Mouse (Mus musculus) thymus, postnatal 0 days (tissue): ENCODE data around the gene Raver2. TPM values are rescaled to one million over a fixed set of nuclear protein-coding genes. Genes with fewer than 3 reads are reported as not detected.

Source experiments
- DNase-seq: peaks from one replicate; pipeline ENCODE4 v3.0.0-alpha.2; 2015; ENCODE audit warnings: low spot score
- polyA plus RNA-seq: library from polyadenylated mRNA; unstranded; fragments of >200 nt; fragmentation: Nextera tagmentation; extraction: Ambion mirVana; gene quantifications from 2 replicates; pipeline ENCODE4 v1.2.1, GENCODE M21; 2015

Raver2 gene
- polyA plus RNA-seq, 1 experiment from 2014 or later, result 5.7 TPM

- DNase-seq, result no peak
These were observed 104.0 kb downstream of the Raver2 start for GRCm38 (mm10) chr4:101172738-101173137.

DNA sequence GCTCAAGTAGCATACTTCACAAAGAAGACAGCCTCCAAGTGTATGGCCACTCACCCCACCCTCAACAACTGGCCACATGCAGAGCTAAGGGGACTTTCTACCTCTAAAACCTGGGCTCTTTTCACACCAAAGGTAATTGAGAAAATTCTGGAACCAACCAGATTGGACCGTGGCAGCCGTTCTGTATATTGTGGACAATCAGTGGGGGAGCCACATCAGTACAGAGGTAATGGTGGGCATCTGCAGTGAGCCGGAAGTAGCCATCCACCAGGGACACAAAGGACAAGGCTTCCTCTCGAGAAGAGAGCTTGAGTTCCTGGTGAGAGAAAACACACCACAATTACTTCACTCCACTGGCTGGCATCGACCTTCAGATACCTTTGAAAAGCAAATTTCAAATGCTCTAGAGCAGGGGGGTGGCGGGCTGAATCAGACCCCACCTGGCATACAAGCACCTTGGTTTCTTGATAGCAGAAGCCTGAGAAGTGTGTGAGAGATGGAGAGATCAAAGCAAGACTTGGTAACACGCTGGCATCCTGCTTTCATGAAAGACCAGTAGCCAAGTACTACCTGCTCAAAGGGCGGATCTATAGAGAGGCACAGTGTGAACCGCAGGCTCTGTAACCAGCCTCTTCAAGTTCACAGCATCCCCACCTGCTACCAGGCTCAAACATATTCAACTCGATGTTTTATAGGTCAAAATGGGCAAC lies 106.3 kb downstream of the Raver2 start:
- DNase-seq, result peak; percentile 74

- no peak for DNase-seq
These were observed 107.3 kb downstream of the Raver2 start for GRCm38 (mm10) chr4:101176123-101176522.

- no peak for DNase-seq
These were observed 109.0 kb downstream of the Raver2 start for GRCm38 (mm10) chr4:101177796-101178195.

DNA sequence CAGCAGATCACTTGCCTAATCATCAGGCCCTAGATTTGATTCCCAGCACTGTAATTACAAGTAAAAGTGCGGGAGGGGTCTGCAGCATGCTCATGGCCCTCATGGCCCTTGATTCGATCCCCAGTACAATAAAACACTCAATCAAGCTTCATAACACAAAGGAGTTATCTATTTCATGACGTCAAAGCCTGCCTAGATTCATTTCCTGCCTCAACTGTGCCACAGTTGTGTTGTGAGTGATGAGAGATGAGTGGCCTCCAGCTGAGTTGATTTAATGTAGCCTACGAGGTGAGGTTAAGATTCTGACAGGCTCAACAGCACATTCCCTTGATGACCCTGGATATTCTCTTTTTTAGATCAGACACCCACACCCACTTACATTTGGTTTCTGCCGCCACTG lies 110.3 kb downstream of the Raver2 start:
- no peak for DNase-seq

DNA sequence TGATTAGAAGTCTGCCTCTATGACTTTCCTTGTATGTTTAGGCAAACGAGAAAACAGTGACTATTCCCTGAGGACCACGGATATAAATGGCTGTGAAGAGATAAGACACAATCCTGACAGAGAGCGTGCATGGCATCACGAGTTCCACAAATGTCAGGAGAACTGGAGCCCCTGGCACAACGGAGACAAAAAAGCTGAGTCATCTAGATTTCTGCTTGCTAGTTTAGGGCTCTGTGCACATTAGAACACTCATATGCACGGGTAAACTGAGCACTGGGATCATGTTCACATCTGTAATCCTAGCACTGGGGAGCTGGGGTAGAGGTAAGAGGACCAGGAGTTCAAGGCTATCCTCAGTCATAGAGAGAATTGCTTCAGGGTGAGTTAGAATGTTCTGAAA lies 111.1 kb downstream of the Raver2 start:
- DNase-seq, result no peak

DNA sequence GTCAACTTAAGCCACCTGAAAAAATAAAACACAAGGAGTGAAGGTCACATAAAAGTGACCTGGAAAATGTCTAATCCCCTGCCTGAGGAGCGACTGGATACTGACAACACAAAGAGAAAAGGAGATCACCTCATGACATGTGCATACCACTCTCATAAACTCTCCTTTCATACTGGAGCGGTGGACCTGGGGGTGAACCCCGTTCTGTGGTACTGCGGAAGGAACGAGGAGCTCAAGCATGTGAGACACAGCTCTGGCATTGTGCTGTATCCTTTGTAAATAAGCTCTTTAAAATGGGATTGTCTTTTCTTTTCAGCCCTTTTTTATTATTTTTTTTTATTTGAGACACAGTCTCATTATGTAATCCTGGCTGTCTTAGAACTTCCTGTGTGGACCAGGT lies 111.9 kb downstream of the Raver2 start:
- no peak for DNase-seq

DNA sequence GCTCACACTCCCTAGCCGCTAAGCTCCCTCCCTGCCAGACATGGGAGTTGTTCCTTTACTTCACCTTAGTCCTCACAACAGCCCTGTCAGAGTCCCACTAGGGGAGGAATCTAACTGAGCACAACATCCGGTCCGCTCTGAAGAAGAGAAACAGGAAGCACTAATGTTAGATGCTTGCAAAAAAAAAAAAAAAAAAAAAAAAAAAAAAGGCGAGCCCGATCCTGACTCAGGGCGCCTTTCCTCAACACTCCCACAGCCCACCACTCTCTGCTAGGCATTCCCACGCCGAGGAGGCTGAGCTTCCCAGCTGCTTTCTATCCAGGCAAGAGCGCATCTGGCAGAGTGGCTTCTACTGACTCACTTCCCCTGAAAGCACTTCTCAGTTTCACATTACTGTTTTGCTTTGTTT lies 113.8 kb downstream of the Raver2 start:
- peak; percentile 81 for DNase-seq

GRCm38 (mm10) chr4:101185216-101185615 lies 116.4 kb downstream of the Raver2 start:
- peak; percentile 55 for DNase-seq

DNA sequence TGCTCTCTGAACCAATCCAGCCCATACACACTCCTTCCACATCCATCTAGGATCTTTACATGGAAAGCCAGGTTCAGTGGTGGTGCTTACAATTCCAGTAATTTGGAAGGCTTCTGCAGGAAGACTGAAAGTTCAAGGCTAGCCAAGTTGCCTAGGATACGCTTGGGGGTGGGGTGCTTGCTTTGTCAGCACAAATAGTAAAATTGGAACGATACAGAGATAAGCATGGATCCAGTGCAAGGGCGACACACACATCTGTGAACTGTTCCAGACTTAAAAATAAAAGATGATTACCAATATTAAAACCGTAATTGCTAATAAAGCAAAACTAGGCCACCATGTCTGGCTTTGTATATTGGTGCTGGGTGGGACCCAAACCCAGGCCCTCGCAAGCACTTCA lies 117.8 kb downstream of the Raver2 start:
- DNase-seq, result no peak

DNA sequence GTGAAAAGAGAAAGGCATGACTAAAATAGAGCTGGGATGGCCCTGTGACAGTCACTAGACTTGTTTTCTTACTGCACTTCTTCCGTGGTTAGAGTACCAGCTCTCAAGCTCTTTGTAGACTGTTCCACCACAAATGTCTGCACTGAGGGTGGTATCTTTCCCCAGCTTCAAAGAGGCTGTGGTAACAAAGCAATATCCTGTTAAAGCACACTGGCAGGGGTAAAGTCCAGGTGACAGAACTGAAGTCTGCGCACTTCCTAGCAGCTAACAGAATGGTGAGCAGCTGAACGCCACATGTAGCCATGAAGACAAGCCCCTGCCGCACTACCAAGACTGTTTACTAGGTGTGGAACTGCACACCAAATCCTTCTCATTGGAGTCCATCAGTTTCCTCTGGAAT lies 118.6 kb downstream of the Raver2 start:
- DNase-seq, result peak; percentile 94

DNA sequence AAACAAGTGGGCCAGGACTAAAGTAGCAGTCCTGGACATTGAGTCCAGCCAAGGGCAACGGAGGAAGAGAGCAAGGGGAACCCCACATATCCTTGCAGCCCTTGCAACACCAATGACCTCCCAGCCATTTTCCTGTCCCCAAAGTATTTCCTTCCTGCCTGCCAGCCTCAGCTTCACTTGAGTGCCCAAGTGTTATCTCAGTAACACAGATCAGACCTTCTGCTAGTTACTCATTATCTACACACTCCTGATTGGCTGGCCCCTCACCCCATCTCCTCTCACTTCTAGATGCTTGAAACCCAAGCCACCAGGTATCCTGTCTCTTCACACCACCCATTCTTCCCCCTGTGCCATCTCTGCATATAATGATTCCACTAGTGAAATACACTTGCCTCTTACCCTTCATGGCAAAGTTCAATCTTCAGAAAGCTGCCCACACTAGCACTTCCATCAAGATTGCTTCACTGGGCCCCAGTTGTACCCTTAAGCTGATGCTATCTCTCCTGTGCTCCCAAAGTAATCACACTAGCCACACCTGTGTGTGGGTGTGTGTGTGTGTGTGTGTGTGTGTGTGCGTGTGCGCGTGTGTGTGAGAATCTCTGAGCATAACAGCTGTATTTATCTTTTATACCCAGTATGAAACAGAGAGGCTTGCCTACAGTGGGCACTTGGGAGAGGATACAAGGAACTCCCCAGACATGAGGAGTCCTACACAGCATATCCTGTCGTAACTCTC lies 123.6 kb downstream of the Raver2 start:
- DNase-seq, result peak; percentile 32

GRCm38 (mm10) chr4:101194170-101194569 lies 125.4 kb downstream of the Raver2 start:
- no peak for DNase-seq

GRCm38 (mm10) chr4:101196407-101196806 lies 127.6 kb downstream of the Raver2 start:
- no peak for DNase-seq

- DNase-seq, result no peak
These were observed 128.8 kb downstream of the Raver2 start for GRCm38 (mm10) chr4:101197421-101198170.

- no peak for DNase-seq
These were observed 129.6 kb downstream of the Raver2 start for GRCm38 (mm10) chr4:101198333-101198732.

DNA sequence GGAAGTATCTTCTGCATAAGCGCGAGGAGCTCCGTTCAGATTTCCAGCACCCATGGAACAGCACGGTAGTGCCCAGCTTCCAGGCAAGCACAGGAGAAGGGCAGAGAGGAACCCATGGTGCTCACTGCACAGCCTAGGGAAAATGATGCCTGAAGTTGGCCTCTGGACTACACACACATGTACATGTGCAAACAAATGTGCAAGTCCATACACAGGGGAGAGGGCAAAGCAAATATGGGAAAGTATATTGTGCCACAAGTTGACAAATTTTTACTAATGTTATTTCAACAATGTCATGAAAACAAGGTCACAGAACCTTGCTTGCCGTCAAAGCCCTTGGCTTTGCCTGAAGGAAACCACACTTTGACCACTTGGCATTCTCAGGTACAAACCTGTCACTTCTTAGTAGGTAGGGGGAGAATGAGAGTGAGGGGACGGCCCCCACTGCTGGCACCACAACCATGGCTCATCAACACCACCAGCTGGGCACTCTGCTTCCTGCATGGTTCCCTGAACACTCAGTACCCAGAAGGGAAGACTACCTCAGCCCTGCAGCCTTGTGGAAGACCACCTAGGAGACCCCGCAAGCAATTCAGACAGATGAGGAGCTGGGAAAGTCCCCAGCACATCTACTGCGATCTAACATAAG lies 130.8 kb downstream of the Raver2 start:
- DNase-seq, result peak; percentile 45
